Mouse (Mus musculus): ENCODE results near the gene Mlxip. TPM values are rescaled to one million over a fixed set of nuclear protein-coding genes. Genes with fewer than 3 reads are reported as not detected.

Mlxip gene
- polyA plus RNA-seq, 1 experiment from 2014 or later, result 17.3 TPM

DNA sequence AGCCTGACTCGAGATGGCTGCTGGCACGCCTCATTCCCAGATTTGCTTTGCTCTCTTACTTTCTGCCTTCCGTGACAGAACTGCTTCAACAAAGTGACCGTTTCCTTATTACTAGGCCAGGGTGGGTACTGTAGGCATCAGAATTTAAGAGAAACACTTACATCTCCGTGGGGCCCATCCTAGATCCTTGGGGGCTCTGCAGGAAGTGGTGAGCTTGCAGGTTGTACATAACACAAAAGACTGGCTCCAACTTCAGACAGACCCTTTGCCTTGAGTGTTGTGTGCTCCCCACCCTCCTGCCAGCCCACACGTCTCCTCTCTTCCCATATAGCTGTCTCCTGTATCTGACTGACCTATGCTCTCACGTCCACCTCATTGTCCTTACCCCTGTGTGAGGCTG is 57.3 kb downstream of the Mlxip start:
- Histone ChIP-seq H3K4me2 (ENCODE audit: low read depth, low read length) (no peak overlapping the region), H3K9me3 (replicated peaks; ENCODE audit: control insufficient read depth, low read length) (no peaks in the 10 kb centered on the region), H3K36me3 (ENCODE audit: control insufficient read depth, insufficient read depth, low read length) (peaks cover 8% of the 10 kb centered on the region; the same call in 1 of the 2 replicates), H3K9ac (ENCODE audit: low read length) (no peak overlapping the region), H3K4me3 (replicated peaks; ENCODE audit: low read length) (no peak overlapping the region), H3K27ac (ENCODE audit: low read length) (no peak overlapping the region), H3K27me3 (ENCODE audit: control insufficient read depth, insufficient read depth, low read length) (no peaks in the 10 kb centered on the region), H3K4me1 (ENCODE audit: control insufficient read depth, insufficient read depth, low read length) (no peaks in the 10 kb centered on the region)
- no peak for ATAC-seq (ENCODE audit: insufficient read depth, low FRiP score)
- WGBS, result 86% methylated on average over 7 of the region's 7 CpGs

DNA sequence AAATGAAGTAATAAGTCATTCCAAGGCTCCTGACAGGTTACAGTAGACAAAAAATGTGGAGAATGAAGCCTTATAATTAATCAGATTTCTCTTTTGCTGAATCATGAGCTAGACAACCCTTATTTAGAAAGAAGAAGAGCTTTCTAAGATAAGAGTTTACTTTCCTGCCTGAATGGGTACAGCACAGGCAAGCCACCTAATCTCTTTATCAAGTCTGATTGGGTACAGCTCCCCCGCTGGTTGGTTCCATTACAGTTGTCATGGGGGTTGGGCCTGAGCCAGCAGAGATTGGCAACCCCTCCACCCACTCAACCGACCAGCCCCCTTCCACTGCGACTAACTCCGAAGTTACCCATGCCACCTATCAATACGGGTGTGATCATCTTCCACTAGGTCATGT is 66.8 kb downstream of the Mlxip start:
- Histone ChIP-seq H3K4me1 (ENCODE audit: control insufficient read depth, insufficient read depth, low read length) (no peaks in the 10 kb centered on the region), H3K27me3 (ENCODE audit: control insufficient read depth, insufficient read depth, low read length) (no peaks in the 10 kb centered on the region), H3K36me3 (ENCODE audit: control insufficient read depth, insufficient read depth, low read length) (no peaks in the 10 kb centered on the region), H3K4me2 (ENCODE audit: low read depth, low read length) (no peak overlapping the region), H3K9ac (ENCODE audit: low read length) (no peak overlapping the region), H3K9me3 (replicated peaks; ENCODE audit: control insufficient read depth, low read length) (no peaks in the 10 kb centered on the region), H3K27ac (ENCODE audit: low read length) (no peak overlapping the region), H3K4me3 (replicated peaks; ENCODE audit: low read length) (no peak overlapping the region)
- ATAC-seq (ENCODE audit: insufficient read depth, low FRiP score), result no peak
- 61% methylated on average over 5 of the region's 5 CpGs for WGBS

DNA sequence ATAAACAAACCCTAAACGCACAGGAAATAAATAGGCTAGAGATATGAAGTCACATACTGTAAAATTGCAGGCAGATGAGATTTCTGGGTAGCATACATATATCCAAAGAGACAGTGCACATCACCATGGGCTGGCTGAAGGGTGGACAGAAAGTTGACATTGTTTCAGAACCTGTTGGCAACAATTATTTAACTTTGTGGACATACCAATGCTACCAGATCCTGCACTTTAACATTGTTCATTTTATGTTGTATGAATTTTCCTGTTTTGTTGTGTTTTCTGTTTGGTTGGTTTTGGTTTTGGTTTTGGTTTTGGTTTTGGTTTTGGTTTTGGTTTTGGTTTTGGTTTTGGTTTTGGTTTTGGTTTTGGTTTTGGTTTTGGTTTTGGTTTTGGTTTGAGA is 70.0 kb downstream of the Mlxip start:
- WGBS, result 82% methylated on average over 1 of the region's 1 CpGs
- Histone ChIP-seq H3K9me3 (replicated peaks; ENCODE audit: control insufficient read depth, low read length) (no peaks in the 10 kb centered on the region), H3K9ac (ENCODE audit: low read length) (no peak overlapping the region), H3K4me3 (replicated peaks; ENCODE audit: low read length) (no peak overlapping the region), H3K4me1 (ENCODE audit: control insufficient read depth, insufficient read depth, low read length) (no peaks in the 10 kb centered on the region), H3K4me2 (ENCODE audit: low read depth, low read length) (no peak overlapping the region), H3K27me3 (ENCODE audit: control insufficient read depth, insufficient read depth, low read length) (no peaks in the 10 kb centered on the region), H3K36me3 (ENCODE audit: control insufficient read depth, insufficient read depth, low read length) (no peaks in the 10 kb centered on the region), H3K27ac (ENCODE audit: low read length) (no peak overlapping the region)
- ATAC-seq (ENCODE audit: insufficient read depth, low FRiP score), result no peak

DNA sequence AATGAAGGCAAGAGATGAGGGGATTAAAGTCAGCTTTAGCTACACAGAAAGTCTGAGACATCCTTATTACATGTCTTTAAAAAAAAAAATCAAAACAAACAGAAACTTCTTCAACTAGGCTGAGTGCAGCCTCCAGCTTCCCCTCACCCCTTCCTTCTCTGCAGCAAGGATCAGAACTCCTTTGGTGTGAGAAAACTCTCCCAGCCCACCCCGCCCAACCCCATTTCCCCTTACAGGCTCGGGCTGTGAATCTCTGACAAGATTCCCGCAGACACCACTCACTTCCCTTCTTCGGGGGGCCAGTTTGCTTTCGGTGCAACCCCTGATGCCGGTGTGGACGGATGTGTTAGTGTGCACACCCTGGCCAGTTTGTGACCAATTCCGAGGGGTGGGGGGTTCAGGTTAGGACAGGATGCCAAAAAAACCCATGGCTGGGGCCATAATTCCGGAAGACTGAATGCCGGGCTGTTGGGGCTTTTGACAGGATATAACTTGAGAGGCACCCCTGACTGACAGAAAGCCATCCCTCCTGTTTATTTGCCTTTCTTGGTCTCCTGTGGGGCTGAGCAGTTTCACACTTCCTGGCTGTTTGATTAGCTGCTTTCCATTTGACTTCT is 76.3 kb downstream of the Mlxip start:
- H3K9ac ChIP-seq (ENCODE audit: low read length), result peak overlapping the region; percentile 13; the same call in 1 of the 2 replicates
- no peaks in the 10 kb centered on the region for H3K4me1 ChIP-seq (ENCODE audit: control insufficient read depth, insufficient read depth, low read length)
- H3K4me3 ChIP-seq (replicated peaks; ENCODE audit: low read length), result peak overlapping the region; percentile 12
- H3K4me2 ChIP-seq (ENCODE audit: low read depth, low read length), result peak overlapping the region; percentile 41
- 9% methylated on average over 10 of the region's 10 CpGs for WGBS
- no peaks in the 10 kb centered on the region for H3K36me3 ChIP-seq (ENCODE audit: control insufficient read depth, insufficient read depth, low read length)
- H3K27ac ChIP-seq (ENCODE audit: low read length), result no peak overlapping the region
- no peaks in the 10 kb centered on the region for H3K9me3 ChIP-seq (replicated peaks; ENCODE audit: control insufficient read depth, low read length)
- no peak for ATAC-seq (ENCODE audit: insufficient read depth, low FRiP score)
- no peaks in the 10 kb centered on the region for H3K27me3 ChIP-seq (ENCODE audit: control insufficient read depth, insufficient read depth, low read length)

DNA sequence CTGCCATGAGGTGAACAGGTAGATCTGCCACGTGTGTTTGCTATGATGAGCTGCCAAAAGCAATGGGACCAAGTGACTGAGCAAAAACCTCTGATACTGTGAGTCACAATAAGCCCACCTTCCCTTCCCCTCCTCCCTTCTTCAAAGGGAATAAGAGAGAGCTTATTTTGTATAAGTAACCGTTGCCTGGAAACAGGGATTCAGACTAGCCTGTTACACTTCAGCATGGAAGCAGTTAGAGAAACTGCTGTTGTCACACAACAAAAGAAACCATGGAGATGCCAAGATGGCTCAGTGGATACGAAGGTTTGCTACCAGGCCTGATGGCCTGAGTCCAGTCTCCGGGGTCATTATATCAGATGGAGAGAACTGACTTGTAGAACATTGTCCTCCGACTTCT is 79.2 kb downstream of the Mlxip start:
- no peaks in the 10 kb centered on the region for H3K9me3 ChIP-seq (replicated peaks; ENCODE audit: control insufficient read depth, low read length)
- no peak overlapping the region for H3K27ac ChIP-seq (ENCODE audit: low read length)
- H3K9ac ChIP-seq (ENCODE audit: low read length), result no peak overlapping the region
- no peak overlapping the region for H3K4me2 ChIP-seq (ENCODE audit: low read depth, low read length)
- no peak for ATAC-seq (ENCODE audit: insufficient read depth, low FRiP score)
- H3K27me3 ChIP-seq (ENCODE audit: control insufficient read depth, insufficient read depth, low read length), result no peaks in the 10 kb centered on the region
- H3K36me3 ChIP-seq (ENCODE audit: control insufficient read depth, insufficient read depth, low read length), result no peaks in the 10 kb centered on the region
- H3K4me1 ChIP-seq (ENCODE audit: control insufficient read depth, insufficient read depth, low read length), result no peaks in the 10 kb centered on the region
- H3K4me3 ChIP-seq (replicated peaks; ENCODE audit: low read length), result no peak overlapping the region
- 76% methylated on average over 5 of the region's 5 CpGs for WGBS

DNA sequence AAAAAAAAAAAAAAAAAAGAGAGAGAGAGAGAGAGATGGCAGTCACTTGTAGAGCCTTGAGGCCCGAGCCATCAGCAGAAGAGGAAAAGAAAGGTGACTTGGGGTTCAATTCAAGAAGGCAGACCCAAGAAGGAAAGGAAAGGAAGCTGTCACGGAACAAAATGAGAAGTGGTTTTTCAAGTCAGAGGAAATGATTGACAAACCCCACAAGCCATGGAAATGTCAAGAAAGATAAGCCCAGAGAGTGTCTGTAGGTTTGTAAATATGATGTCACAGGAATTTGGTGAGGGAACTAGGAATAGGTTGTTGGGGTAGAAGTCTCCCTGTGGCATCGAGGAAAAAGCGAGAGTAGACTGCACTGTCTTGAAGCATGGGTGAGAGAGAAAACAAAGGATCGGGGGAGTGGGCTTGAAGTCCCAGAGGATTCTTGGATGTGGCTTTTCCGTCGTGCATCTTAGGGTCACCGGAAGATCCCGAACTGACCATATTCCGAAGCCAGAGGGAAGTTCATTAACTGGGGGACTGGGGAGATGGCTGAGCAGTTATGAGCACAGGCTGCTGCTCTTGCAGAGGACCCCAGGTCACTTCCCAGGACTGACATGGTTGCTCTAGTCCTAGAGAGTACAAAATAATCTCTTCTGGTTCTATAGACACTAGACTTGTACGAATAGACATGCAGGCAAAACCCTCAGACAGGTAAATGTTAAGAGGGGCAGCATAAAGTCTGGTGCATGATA is 93.2 kb downstream of the Mlxip start:
- Histone ChIP-seq H3K27ac (ENCODE audit: low read length) (no peak overlapping the region), H3K36me3 (ENCODE audit: control insufficient read depth, insufficient read depth, low read length) (no peaks in the 10 kb centered on the region), H3K4me3 (replicated peaks; ENCODE audit: low read length) (no peak overlapping the region), H3K27me3 (ENCODE audit: control insufficient read depth, insufficient read depth, low read length) (no peaks in the 10 kb centered on the region), H3K9ac (ENCODE audit: low read length) (no peak overlapping the region), H3K4me2 (ENCODE audit: low read depth, low read length) (no peak overlapping the region), H3K4me1 (ENCODE audit: control insufficient read depth, insufficient read depth, low read length) (no peaks in the 10 kb centered on the region), H3K9me3 (replicated peaks; ENCODE audit: control insufficient read depth, low read length) (no peaks in the 10 kb centered on the region)
- no peak for ATAC-seq (ENCODE audit: insufficient read depth, low FRiP score)
- WGBS, result 74% methylated on average over 11 of the region's 11 CpGs

DNA sequence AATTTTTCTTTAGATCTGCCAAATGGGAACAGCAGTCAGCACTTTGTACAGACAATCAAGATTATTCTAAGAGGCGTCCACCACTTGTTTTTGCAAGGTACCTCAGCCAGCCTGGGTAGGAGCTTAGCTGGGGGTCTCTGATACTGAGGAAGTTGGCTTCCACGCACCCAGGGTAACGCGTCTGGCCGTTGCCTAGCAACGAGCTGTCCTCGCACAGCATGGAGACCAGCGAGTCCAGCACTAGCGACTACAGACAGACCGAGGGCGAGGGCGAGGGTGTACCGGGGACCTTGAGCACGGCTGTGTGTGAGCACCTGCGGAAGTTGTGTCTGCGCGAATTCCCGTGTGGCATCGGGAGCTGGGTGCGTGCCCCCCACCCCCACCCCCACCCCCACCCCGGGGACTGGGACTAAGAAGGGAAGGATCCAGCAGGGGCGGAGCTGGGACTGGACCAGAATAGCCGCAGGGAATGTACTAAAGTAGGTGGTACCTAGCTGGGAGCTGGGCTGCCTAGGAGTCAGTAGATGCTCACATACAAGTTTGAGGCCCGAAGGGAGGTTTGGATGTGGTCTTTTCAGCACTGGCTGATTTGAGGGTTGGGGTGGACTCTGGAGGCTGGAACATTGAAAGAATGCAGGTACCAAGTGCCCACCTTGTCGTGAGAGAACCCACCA is 94.7 kb downstream of the Mlxip start, which contains the start of the genes Lrrc43 and Il31:
Lrrc43 (plus strand) TSS at position 194 of the 674 bp plus-strand sequence.
Il31 (minus strand) TSS at position 378 of the 674 bp plus-strand sequence.
- Histone ChIP-seq H3K4me3 (replicated peaks; ENCODE audit: low read length) (no peak within 1 kb of the TSS), H3K27ac (ENCODE audit: low read length) (no peak within 1 kb of the TSS), H3K4me1 (ENCODE audit: control insufficient read depth, insufficient read depth, low read length) (no peaks in the 10 kb centered on the region), H3K36me3 (ENCODE audit: control insufficient read depth, insufficient read depth, low read length) (no peaks in the 10 kb centered on the region), H3K9ac (ENCODE audit: low read length) (no peak within 1 kb of the TSS), H3K9me3 (replicated peaks; ENCODE audit: control insufficient read depth, low read length) (no peaks in the 10 kb centered on the region), H3K4me2 (ENCODE audit: low read depth, low read length) (peak within 1 kb of the TSS; percentile 35; the same call in 1 of the 2 replicates), H3K27me3 (ENCODE audit: control insufficient read depth, insufficient read depth, low read length) (no peaks in the 10 kb centered on the region)
- 6% methylated on average over 25 of the region's 25 CpGs for WGBS
- peak; percentile 37; the same call in 1 of the 2 replicates for ATAC-seq (ENCODE audit: insufficient read depth, low FRiP score)

DNA sequence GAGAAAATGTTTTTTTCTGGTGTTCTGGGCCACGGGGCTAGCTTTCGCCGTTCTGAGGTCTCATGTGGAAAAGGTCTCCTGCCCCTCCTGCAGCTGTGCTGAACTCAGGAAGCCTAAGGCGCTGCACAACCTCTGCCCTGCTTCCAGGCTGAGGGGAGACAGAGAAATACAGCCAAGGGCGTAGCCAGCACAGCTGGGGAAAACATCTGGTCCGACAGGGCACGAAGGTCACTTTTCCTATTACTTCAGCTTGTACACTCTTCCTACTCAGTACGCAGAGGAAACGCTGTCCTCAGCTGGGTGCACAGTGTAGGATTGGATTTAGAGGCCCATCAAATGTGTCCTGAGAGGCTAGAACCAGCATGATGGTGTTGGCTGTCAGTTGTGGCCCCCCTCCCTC is 95.3 kb downstream of the Mlxip start:
- no peak overlapping the region for H3K4me3 ChIP-seq (replicated peaks; ENCODE audit: low read length)
- no peaks in the 10 kb centered on the region for H3K36me3 ChIP-seq (ENCODE audit: control insufficient read depth, insufficient read depth, low read length)
- no peak overlapping the region for H3K27ac ChIP-seq (ENCODE audit: low read length)
- H3K9me3 ChIP-seq (replicated peaks; ENCODE audit: control insufficient read depth, low read length), result no peaks in the 10 kb centered on the region
- 47% methylated on average over 9 of the region's 9 CpGs for WGBS
- H3K4me2 ChIP-seq (ENCODE audit: low read depth, low read length), result no peak overlapping the region
- no peak for ATAC-seq (ENCODE audit: insufficient read depth, low FRiP score)
- no peak overlapping the region for H3K9ac ChIP-seq (ENCODE audit: low read length)
- H3K4me1 ChIP-seq (ENCODE audit: control insufficient read depth, insufficient read depth, low read length), result no peaks in the 10 kb centered on the region
- H3K27me3 ChIP-seq (ENCODE audit: control insufficient read depth, insufficient read depth, low read length), result no peaks in the 10 kb centered on the region

DNA sequence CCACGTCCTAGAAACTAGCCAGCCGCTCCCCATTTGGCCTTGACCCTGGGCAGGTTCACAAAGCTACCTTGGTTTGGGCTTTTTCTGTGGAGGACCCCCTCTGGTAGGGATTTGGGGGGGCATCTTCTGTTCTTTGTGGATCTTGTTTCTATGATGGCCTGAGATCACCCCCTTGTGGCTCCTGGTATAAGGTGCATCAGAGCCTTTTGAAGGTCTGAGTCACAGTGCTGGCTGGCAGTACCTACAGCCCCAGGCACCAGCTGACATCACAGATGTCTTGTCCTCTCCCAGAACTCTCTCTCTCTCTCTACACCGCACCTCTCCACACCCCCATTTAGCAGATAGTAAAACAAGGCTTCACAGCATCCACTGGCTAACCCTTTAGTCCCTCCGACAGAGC is 105.1 kb downstream of the Mlxip start:
- WGBS, result 37% methylated on average over 4 of the region's 4 CpGs
- H3K36me3 ChIP-seq (ENCODE audit: control insufficient read depth, insufficient read depth, low read length), result no peaks in the 10 kb centered on the region
- H3K4me3 ChIP-seq (replicated peaks; ENCODE audit: low read length), result no peak overlapping the region
- H3K27ac ChIP-seq (ENCODE audit: low read length), result no peak overlapping the region
- H3K27me3 ChIP-seq (ENCODE audit: control insufficient read depth, insufficient read depth, low read length), result no peaks in the 10 kb centered on the region
- H3K4me1 ChIP-seq (ENCODE audit: control insufficient read depth, insufficient read depth, low read length), result 0 out of 2 replicates have a peak, but pooled peaks cover 5% of the 10 kb centered on the region
- no peak for ATAC-seq (ENCODE audit: insufficient read depth, low FRiP score)
- no peaks in the 10 kb centered on the region for H3K9me3 ChIP-seq (replicated peaks; ENCODE audit: control insufficient read depth, low read length)
- no peak overlapping the region for H3K4me2 ChIP-seq (ENCODE audit: low read depth, low read length)
- H3K9ac ChIP-seq (ENCODE audit: low read length), result no peak overlapping the region

All from stomach, embryonic 16.5 days (tissue).